Mouse (Mus musculus): Measurements from ENCODE around the gene Nfkbil1.

Gene Nfkbil1

DNA sequence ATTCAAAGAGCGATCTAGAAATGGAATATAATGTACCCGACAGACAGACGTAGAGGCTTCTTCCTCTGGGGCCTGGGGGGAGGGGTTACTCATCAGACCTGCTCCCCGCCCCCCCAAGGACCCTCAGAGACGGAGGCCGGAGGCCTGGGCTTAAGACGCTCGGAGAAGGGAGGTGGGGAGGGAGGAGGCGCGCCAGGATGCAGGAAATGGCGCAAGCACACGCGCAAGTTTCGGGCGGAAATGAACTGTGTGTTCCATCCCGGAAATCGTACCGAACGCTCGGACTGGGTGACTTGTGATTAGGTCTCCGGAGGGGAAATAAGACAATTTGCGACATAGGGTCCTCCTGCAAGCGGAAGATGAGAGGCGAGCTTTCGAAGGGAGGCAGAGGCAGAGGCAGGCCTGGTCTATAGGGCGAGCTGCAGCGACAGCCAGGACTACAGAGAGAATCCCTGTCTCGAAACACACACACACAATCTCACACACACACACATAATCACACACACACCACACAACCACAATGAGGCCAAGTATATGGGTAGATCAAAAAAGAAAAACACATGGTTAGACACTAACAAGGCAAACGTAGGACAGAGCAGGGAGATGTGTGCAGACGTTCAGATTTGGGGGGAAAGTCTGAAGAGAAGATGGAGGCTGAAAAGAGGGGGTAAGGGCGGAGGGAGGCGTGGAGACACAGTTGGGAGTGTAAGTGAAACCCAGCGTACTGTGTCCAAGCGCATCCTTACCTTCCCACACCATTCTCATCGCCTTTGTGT is at the start of gene Nfkbil1:
Nfkbil1 (minus strand) TSS at position 179 of the 776 bp plus-strand sequence.
- in situ Hi-C loops (cut with MboI, MseI) = no loop called here

DNA sequence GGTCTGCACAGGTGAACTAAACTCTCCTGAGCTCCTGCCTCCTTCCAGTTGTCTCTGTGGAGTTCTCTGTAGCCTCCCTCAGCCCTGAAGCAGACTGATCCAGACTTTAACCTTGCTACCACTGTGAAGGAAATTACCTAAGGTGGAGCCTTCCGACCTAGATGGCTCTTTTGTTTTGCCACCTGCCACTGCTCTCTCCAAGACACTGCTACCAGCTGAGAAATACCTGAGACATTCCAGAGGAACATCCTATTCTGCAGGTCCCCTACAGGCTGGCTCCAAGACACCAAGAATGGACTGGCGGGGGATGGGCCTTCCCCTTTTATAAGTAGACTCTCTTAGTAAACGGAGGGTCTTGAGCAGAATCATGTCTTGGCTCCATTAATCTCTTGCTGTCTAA is 44.7 kb upstream of the Nfkbil1 start:
- in situ Hi-C loops (cut with MboI, MseI) = no loop called here

DNA sequence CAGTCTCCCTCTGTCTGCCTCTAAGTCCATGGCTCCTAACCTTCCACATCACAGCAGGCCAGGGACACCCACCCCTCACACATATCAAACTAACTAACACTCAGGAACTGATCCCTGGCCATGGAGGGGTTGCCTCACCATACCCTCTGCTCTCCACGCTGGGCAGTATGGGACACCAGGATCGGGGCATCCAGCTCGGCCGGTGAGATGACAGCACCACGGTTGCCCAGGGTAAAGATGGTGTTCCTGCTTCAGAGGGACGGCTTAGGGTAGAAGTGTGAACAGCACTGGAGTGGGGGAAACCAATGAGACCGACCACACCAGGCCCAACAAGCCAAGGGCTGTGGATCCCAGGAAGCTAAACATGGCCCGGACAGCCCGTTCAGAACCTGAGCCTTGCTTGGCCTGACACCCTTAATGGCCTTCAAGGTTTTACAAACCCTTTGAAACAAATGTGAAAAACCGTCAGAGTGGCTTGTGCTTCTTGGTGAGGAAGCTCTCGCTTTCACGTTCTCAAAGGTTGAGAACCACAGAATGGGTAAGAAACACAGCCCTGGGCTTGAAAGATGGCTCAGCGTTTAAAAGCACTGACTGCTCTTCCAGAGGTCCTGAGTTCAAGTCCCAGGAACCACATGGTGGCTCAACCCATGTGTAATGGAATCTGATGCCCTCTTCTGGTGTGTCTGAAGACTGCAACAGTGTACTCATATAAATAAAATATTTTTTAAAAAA is 43.5 kb upstream of the Nfkbil1 start:
- in situ Hi-C loops (cut with MboI, MseI) = no loop called here

DNA sequence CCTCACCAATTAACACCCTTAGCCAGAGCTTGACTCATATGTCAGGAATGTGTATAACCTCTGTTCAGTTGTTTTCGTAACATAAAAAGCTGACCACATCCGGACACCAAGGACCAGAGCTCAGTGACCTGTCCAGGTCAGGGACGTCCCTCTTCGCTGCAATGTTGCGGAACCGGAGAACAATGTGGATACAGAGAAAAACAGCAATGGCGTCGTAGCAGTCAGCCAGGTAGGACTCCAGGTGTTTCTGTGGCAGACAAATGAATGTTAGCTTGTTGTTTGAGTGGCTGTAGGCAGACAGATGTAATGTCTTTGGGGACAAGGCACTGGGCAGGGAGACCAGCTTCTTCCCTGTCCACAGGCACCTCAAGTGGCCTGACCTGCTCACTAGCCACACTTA is 42.5 kb upstream of the Nfkbil1 start:
- in situ Hi-C loops (cut with MboI, MseI) = no loop called here

DNA sequence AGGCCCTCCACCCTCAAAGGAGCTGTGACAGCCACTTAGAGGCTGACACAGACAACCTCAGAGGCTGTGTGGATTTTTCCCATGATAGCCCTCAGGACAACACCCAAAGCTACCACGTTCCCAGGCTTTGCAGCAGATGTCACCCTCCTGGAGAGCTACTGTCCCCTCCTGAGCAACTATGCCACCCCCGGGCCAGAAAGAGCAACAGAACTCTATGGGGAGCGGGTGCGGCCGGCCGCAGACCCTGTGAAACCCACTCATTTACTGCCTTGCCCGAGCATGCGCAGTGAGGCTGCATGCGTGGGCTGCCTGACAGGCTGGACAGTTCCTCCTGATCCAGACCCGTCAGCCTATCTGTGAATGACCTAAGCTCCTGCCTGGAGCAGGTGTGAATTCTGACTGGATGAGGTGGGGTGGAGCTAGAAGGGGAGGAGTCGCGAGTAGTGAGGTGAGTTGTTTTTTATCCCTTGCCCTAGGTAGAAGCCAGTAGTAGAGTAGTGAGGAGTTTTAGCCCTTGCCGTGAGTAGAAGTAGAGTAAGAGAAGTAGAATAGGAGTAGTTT is 40.8 kb upstream of the Nfkbil1 start:
- in situ Hi-C loops (cut with MboI, MseI) = no loop called here

DNA sequence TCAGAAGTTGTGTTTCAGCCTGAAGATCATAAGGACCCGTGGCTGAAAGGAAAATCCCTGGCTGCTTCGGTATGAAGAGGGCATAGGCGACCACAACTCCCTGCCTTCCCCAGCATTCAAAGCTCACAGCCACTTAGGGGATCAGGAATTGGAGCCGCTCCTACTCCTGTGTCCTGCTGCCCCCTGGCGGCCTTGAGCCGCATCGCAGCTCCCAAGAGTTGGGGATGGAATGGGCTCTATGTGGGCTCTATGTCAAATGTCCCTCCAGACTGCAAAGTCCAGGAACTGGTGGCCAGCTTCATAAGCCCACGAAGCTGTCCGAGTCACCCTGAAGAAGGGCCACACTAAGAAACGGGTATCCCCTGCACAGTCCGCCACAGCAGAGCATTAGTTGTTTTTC is 39.2 kb upstream of the Nfkbil1 start:
- in situ Hi-C loops (cut with MboI, MseI) = no loop called here

DNA sequence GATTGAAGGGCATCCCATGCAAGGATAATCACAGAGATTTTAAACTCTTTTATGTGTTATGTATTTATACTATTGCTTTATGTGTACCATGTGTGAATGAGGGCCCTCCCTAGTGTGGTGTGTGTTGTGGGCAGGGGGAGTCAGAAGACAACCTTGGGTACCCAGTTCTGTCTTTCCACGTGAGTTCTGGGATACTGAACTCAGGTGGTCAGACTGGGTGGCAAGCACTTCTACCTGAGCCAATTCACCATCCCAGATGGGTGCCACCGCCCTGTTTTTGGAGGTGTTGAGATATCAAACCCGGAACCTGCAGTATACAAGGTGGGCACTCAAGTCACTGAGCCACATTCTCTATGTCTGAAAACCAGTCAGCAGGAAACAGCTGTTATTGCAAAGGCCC is 36.7 kb upstream of the Nfkbil1 start:
- in situ Hi-C loops (cut with MboI, MseI) = no loop called here

DNA sequence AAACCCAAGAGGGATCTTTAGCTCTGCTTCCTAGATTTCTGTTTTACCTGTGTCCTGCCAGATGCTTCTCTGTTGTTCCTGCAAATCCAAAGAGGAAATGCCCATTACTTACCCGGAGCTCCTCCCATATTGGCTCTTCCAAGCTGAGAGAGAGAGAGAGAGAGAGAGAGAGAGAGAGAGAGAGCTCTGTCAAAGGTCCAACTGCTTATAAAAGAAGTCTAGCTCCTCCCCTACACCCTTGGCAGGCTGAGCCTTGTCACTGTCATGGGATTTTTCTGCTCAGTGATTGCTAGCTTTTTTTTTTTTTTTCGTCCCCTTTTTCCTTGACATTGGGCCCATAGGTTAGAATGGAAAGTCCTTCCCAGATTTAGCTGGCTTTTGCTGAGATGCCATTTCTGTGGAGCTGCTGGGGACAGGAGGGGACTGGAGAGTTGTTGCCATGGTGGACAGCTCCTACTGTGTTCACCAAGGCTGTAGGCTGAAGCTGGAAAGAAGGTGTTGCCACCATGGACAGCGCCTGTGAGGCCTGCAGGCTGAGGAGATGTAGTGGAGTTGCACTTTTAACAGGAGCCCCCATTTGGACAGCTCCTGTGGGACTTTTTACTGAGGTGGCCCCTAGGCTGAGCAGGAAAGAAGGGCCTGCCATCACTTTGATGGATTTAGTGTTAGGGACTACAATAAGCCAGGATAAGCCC is 34.2 kb upstream of the Nfkbil1 start:
- in situ Hi-C loops (cut with MboI, MseI) = no loop called here

DNA sequence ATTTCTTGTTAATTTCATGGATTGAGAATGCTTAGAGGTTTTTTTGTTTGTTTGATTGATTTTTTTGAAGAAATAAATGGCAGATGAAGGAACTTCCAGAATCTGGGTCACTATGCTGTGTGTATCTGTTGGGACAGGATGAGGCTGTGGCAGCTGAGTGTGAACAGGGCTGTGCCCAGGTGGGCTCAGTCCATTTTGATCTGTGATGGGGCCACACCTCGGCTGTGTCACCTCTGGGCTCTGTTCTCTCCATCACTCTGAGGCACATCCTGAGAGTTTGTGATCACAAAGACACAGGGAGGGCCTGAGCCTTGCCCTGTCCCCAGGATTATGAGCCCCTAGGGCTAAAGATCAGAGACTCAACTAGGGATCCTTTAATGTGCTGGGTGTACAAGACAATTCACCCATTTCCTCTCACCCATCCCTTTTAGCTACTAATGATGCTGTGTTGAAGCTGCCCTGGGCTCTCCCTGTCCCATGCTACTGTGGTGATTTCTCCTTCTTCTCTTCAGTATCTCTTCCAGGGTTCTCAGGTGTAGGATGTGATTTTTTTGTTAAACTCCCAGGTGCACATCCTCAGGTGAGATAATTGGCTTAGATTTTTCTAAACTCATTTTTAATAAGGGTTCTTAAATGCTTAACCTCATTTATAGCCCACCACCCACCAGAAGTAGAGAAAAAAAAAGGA is 32.0 kb upstream of the Nfkbil1 start:
- in situ Hi-C loops (cut with MboI, MseI) = no loop called here

DNA sequence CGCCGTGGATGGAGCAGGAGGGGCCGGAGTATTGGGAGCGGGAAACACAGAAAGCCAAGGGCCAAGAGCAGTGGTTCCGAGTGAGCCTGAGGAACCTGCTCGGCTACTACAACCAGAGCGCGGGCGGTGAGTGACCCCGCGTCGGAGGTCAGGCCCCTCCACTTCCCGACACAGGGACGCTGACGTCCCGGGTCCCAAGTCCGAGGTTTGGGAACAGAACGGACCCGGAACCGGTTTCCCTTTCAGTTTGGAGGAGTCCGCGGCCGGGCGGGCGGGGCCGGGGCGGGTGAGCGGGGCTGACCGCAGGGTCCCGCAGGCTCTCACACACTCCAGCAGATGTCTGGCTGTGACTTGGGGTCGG is 27.9 kb upstream of the Nfkbil1 start:
- in situ Hi-C loops (cut with MboI, MseI) = loop anchor here (5.0 kb wide), 1 partner anchor 39 kb away; no protein-coding TSS in a partner anchor

DNA sequence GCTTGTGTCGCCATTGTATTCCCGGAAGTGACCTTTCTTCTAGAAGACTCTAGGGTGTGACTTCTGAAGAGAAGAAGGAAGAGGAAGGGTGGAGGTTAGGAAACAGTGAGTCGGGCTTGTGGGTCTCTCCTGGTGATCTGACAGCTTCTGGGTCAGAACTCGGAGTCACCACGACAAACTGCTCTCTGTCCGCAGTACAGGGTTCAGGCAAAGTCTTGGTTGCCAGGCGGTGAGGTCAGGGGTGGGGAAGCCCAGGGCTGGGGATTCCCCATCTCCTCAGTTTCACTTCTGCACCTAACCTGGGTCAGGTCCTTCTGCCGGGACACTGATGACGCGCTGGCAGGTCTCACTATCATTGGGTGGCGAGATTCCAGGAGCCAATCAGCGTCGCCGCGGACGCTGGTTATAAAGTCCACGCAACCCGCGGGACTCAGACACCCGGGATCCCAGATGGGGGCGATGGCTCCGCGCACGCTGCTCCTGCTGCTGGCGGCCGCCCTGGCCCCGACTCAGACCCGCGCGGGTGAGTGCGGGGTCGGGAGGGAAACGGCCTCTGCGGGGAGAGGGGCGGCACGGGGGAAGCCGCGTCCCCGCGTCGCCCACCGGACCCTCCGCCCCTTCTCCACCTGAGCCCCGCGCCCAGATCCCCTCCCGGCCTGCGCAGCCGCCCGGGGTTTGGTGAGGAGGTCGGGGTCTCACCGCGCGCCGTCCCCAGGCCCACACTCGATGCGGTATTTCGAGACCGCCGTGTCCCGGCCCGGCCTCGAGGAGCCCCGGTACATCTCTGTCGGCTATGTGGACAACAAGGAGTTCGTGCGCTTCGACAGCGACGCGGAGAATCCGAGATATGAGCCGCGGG is 27.3 kb upstream of the Nfkbil1 start, which contains the start of gene H2-D1:
H2-D1 (plus strand) TSS at position 67 of the 859 bp plus-strand sequence.
- in situ Hi-C loops (cut with MboI, MseI) = loop anchor here (5.0 kb wide), 1 partner anchor 39 kb away; no protein-coding TSS in a partner anchor

DNA sequence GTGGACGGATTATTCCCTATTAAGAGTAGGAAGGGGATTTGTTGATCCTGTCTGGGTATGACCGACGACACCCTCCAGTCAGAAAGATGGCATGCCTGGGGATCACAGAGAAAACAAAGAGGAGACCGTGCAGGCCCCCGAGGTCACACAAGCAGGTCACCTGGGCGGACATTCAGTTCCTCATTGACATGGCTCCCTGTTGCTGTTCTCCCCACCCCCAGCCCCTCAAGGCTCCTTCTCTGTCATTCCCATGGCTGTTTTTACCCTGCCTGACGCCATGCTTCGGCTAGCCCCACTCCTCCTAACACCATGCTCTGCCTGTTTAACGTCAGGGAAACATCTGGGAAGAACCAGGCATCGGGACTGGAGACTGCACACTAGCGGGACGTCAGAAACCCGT is 26.1 kb upstream of the Nfkbil1 start:
- in situ Hi-C loops (cut with MboI, MseI) = loop anchor here (5.0 kb wide), 1 partner anchor 41 kb away; no protein-coding TSS in a partner anchor

DNA sequence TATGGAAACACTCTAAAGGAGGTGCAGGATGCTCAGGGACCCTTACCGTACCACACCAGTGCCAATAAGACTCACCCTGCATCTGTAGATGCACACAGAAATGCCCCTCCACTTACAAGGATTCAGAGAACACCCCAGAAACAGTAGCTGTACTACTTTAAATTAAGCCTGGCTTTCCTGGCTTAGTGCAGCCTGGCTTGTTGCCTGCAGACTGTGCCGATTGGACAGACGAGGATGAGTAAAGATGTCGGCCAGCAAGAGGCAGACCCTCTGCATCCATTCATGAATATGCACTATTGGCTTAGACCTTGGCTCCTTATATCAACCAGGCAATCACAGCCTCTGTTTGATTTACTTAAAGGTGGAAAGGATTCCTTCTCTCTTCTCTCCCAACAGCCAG is 24.0 kb upstream of the Nfkbil1 start:
- in situ Hi-C loops (cut with MboI, MseI) = loop anchor here (5.0 kb wide), 1 partner anchor 43 kb away; no protein-coding TSS in a partner anchor

DNA sequence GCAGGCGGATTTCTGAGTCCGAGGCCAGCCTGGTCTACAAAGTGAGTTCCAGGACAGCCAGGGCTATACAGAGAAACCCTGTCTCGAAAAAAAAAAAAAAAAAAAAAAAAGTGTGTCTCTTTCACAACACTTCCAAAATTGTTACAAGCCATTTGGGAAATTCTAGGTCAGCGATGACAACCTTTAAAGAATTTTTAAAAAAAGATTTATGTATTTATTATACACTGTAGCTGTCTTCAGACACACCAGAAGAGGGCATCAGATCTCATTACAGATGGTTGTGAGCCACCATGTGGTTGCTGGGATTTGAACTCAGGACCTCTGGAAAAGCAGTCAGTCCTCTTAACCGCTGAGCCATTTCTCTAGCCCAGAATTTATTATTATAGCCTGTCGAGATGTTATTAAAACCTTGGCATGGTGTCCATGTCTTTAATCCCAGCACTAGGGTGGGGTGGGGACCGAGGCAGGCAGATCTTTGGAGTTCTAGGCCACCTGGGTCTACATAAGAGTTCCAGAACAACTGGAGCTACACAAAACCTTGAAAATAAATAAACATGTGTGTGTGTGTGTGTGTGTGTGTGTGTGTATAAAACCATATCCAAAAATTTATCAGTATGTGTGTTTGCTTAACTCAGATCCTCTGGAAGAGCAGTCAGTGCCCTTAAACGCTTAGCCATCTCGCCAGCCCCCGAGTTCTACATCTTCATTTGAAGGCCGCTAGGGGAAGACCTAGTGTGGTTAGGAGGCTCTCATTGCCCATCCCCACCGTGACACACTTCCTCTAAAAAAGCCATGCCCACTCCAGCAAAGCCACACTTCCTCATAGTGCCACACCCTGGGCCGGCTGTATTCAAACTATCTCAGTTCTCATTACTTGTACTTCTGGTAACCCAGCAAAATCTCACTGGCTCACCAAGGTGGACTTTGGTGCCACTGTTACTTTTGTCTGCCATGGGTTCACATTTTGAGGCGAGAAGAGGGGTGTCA is 23.2 kb upstream of the Nfkbil1 start:
- in situ Hi-C loops (cut with MboI, MseI) = no loop called here

DNA sequence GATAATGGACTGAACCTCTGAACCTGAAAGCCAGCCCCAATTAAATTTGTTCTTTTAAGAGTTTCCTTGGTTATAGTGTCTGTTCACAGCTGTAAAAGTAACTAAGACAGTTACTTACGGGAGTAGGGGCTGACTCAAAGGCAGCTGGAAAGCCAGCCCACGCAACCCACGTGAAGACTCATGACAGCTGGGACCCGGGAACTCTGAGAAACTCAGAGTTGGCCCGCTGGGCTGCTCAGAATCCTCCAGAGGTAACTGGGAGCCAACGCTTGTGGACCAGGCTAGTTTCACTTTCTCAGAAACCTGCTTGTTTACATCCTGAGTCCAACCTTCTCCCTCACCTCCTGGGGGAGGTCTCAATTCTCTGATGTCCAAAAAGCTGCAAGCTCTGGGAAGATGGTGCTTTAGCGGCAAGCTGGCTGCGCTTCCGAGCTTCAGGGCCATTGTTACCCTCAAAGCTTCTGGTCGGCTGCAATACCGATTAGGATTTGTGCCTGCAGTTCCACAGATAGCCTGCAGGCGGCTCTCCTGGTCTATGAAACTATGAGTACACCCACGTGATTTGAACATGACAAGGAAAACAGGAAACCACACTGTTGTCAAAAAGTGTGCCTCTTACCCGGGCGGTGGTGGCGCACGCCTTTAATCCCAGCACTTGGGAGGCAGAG is 22.4 kb upstream of the Nfkbil1 start:
- in situ Hi-C loops (cut with MboI, MseI) = no loop called here

DNA sequence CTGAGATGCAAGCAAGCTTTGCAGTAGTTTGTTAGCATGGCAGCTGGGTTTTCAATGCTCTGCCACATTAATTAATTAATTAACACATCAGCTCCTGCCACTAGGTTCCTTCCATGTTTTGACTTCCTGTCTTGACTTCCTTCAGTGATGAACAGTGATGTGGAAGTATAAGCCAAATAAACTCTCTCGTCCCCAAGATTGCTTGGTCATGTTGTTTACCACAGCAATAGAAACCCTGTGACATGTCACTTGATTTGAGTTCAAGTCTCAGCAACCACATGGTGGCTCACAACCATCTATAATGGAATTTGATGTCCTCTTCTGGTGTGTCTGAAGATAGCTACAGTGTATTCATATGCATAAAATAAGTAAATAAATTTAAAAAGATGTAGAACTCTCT is 21.8 kb upstream of the Nfkbil1 start:
- in situ Hi-C loops (cut with MboI, MseI) = no loop called here

DNA sequence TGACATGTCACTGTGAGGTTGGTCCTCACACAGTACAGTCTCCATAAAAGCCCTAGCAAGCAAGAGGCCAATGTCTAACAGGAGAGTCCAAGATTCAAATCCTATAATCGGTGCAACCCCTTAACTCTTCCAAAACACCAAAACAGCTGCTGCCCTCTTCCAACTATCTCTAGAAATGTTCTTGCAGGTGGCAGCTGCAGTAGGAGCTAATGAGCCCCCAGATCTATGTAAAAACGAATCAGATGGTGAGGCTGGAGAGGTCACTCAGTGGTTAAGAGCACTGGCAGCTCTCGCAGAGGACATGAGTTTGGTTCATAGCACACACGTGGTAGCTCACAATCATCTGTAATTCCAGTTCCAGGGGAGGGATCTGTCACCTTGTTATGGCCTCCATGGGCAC is 20.1 kb upstream of the Nfkbil1 start:
- in situ Hi-C loops (cut with MboI, MseI) = no loop called here

DNA sequence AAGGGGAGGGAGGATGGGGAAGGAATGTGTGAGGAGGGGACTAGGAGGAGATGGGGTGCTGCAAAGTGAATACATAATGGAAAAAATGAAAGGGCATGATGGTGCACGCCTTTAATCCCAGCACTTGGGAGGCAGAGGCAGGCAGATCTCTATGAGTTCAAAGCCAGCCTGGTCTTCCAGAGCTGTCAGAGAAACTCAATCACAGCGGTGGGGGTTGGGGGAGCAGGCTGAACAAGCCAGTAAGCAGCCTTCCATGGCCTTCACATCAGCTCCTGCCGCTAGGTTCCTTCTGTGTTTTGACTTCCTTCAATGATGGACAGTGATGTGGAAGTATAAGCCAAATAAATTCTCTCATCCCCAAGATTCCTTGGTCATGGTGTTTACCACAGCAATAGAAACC is 19.7 kb upstream of the Nfkbil1 start:
- in situ Hi-C loops (cut with MboI, MseI) = no loop called here

Data from T-helper 1 cell (primary cell).